8 mouse cellular contexts compared by ENCODE assay signal in genomic region chr5:100373952-100374351, GRCm38 (mm10). TPM values are rescaled to one million over a fixed set of nuclear protein-coding genes. Genes with fewer than 3 reads are reported as not detected.
A peak's percentile ranks its signal among the peaks of the same experiment; 100 is the strongest.
DNase-seq lines count a peak whose midpoint lies in the region; ATAC-seq and TF ChIP-seq lines count a peak whose summit lies in the region.

No protein-coding gene starts in this region.

- peak; percentile 55; the same call in 1 of the 2 replicates for ATAC-seq in kidney, postnatal 0 days (replicated peaks; ENCODE audit: low FRiP score, low read depth)
- peak; percentile 35; the same call in 1 of the 2 replicates for ATAC-seq in liver, embryonic 15.5 days (ENCODE audit: insufficient read depth)

- H3K9me3 ChIP-seq in ES-E14 (ENCODE audit: control insufficient read depth, insufficient read depth, low read depth, low read length) = no peaks in the 10 kb centered on the region
- H3K9me3 ChIP-seq in kidney, postnatal 0 days (replicated peaks; ENCODE audit: low read length) = no peaks in the 10 kb centered on the region
- no peaks in the 10 kb centered on the region for H3K9me3 ChIP-seq in liver, embryonic 15.5 days (replicated peaks)

- DNase-seq in A20 (ENCODE audit: low read depth, low spot score) (peak; percentile 51), ES-E14 (ENCODE audit: low read depth, low spot score) (peak; percentile 40)
- DNase-seq in cerebellum, adult 11 months = peak; percentile 20
- DNase-seq in forelimb bud, embryonic 11.5 days (ENCODE audit: low read depth, low spot score) = peak; percentile 61
- peak; percentile 87 for DNase-seq in kidney, postnatal 0 days (ENCODE audit: low spot score)
- peak; percentile 81 for DNase-seq in retina, embryonic 14.5 days (ENCODE audit: low spot score)
- no peak for DNase-seq in ovary, postnatal 36 days (ENCODE audit: low spot score)

- no peak overlapping the region for H3K4me3 ChIP-seq in ES-E14 (ENCODE audit: insufficient read depth in 1 of 2, low read depth in 1 of 2, low read length in 2 of 2, poor library complexity in 1 of 2, severe bottlenecking in 1 of 2)
- H3K4me3 ChIP-seq in kidney, postnatal 0 days (replicated peaks; ENCODE audit: low read depth, low read length) = no peak overlapping the region
- H3K4me3 ChIP-seq in liver, embryonic 15.5 days (replicated peaks) = no peak overlapping the region

- H3K4me2 ChIP-seq in kidney, postnatal 0 days (ENCODE audit: low read length) = no peak overlapping the region
- H3K4me2 ChIP-seq in liver, embryonic 15.5 days = no peak overlapping the region

- H3K27ac ChIP-seq in ES-E14 (ENCODE audit: insufficient read depth, low read depth, low read length, poor library complexity, severe bottlenecking) = no peak overlapping the region
- no peak overlapping the region for H3K27ac ChIP-seq in kidney, postnatal 0 days
- no peak overlapping the region for H3K27ac ChIP-seq in liver, embryonic 15.5 days (replicated peaks)

- WGBS in kidney, postnatal 0 days = 54% methylated on average over 5 of the region's 5 CpGs
- 49% methylated on average over 5 of the region's 5 CpGs for WGBS in liver, embryonic 15.5 days (ENCODE audit: insufficient replicate concordance)

- H3K9ac ChIP-seq in ES-E14 (ENCODE audit: insufficient read depth, low read depth, low read length, poor library complexity, severe bottlenecking) = no peak overlapping the region
- H3K9ac ChIP-seq in kidney, postnatal 0 days (ENCODE audit: low read depth, low read length) = no peak overlapping the region
- no peak overlapping the region for H3K9ac ChIP-seq in liver, embryonic 15.5 days

- peaks cover 31% of the 10 kb centered on the region for H3K36me3 ChIP-seq in ES-E14 (ENCODE audit: control insufficient read depth, insufficient read depth, low read length, poor library complexity, severe bottlenecking)
- H3K36me3 ChIP-seq in kidney, postnatal 0 days (ENCODE audit: insufficient read depth, low read length) = peaks cover 51% of the 10 kb centered on the region
- H3K36me3 ChIP-seq in liver, embryonic 15.5 days (replicated peaks) = peaks cover 66% of the 10 kb centered on the region

- in situ Hi-C loops in ES-E14 (cut with MboI; ENCODE audit: low sequenced_read_pairs in 2 of 2, unreplicated experiment in 2 of 2) = no loop called here

- no peaks in the 10 kb centered on the region for H3K27me3 ChIP-seq in kidney, postnatal 0 days (ENCODE audit: insufficient read depth, low read length)
- no peaks in the 10 kb centered on the region for H3K27me3 ChIP-seq in liver, embryonic 15.5 days

- no peaks in the 10 kb centered on the region for H3K4me1 ChIP-seq in ES-E14 (ENCODE audit: control insufficient read depth in 2 of 2, insufficient read depth in 2 of 2, low read length in 2 of 2, poor library complexity in 1 of 2)
- no peaks in the 10 kb centered on the region for H3K4me1 ChIP-seq in kidney, postnatal 0 days (replicated peaks; ENCODE audit: insufficient read depth, low read length)
- H3K4me1 ChIP-seq in liver, embryonic 15.5 days (replicated peaks) = no peaks in the 10 kb centered on the region

- TF ChIP-seq CTCF in kidney, postnatal 0 days (IDR thresholded peaks at IDR 0.05; ENCODE audit: low read depth) = peak; percentile 78

TF ChIP-seq in ES-E14, 5 proteins besides CTCF, POLR2A, EP300 and RAD21:
- TF ChIP-seq CHD2 (IDR thresholded peaks at IDR 0.05; ENCODE audit: low read depth, low read length) = no peak
- TF ChIP-seq ZC3H11A (IDR thresholded peaks at IDR 0.05; ENCODE audit: borderline replicate concordance, low read depth, low read length) = peak; percentile 28; the same call in 1 of the 2 replicates

RNA-seq across cellular contexts. Expression of gene Sec31a, which starts 42.1 kb away (rescaled TPM):
- 72.7 and 94.5 TPM in 2 replicates for total RNA-seq in ES-E14 (2012; rRNA removed)
- polyA plus RNA-seq in kidney, postnatal 0 days (2015; fragmentation: Nextera tagmentation; extraction: Ambion mirVana) = 131 and 148 TPM in 2 replicates
- polyA plus RNA-seq in liver, embryonic 15.5 days (2015; fragmentation: Nextera tagmentation; extraction: Ambion mirVana) = 52.3 and 57.0 TPM in 2 replicates
